Mouse (Mus musculus) embryonic fibroblast, embryonic 13.5 days (primary cell): ENCODE measurements around the gene Zkscan1.

Experiments
- CTCF ChIP-seq: IDR thresholded peaks from 2 replicates; pipeline ENCODE4 v1.5.1; 2011; ENCODE audit warnings: mild to moderate bottlenecking, control low read depth, low read length, moderate library complexity, borderline replicate concordance; ENCODE audit not compliant: insufficient read depth
- POLR2A ChIP-seq: IDR thresholded peaks from 2 replicates; pipeline ENCODE4 v1.6.1; 2011; ENCODE audit warnings: low read depth, mild to moderate bottlenecking, control low read depth, low read length, moderate library complexity

GRCm38 (mm10) chr5:138076148-138076547 lies 8.7 kb upstream of the Zkscan1 start:
- no peak for TF ChIP-seq CTCF
- TF ChIP-seq POLR2A, result no peak
